Mouse (Mus musculus) neutrophil, adult 83 days (primary cell): Measurements from ENCODE around the gene Sept3. TPM values are rescaled to one million over a fixed set of nuclear protein-coding genes. Genes with fewer than 3 reads are reported as not detected.

Source experiments
- total RNA-seq, 2 experiments: library from RNA; stranded (reverse); gene quantifications; one replicate each; pipeline ENCODE4 v1.2.4; 2023

Sept3 gene
- not detected for total RNA-seq

GRCm38 (mm10) chr15:82274593-82274926 lies at the start of gene Sept3:
TSS of gene Sept3 (plus strand) at chr15:82274893.

GRCm38 (mm10) chr15:82244115-82244804 lies 30.4 kb upstream of the Sept3 start, which contains the start of gene Cenpm:
TSS of gene Cenpm (minus strand) at chr15:82244748.

GRCm38 (mm10) chr15:82252097-82252496 lies 22.6 kb upstream of the Sept3 start, which contains the start of gene 1500009C09Rik:
TSS of gene 1500009C09Rik (plus strand) at chr15:82252397.

GRCm38 (mm10) chr15:82298764-82299561 lies 24.3 kb downstream of the Sept3 start, which contains the start of gene Wbp2nl:
TSS of gene Wbp2nl (plus strand) at chr15:82298954.

GRCm38 (mm10) chr15:82338593-82339112 lies 64.0 kb downstream of the Sept3 start, which contains the start of the genes Naga, Pheta2 and Smdt1:
TSS of gene Naga (minus strand) at chr15:82338925.
TSS of gene Pheta2 (plus strand) at chr15:82338942.
TSS of gene Smdt1 (plus strand) at chr15:82338959.

Other genes starting within 250 kb of the Sept3 start
- 10 to 100 TPM; 22.3 to 23.0 TPM for gene Desi1, start 241.0 kb upstream of the Sept3 start, total RNA-seq
- 10 to 100 TPM; 46.9 to 48.5 TPM for gene Snu13, start 227.3 kb upstream of the Sept3 start, total RNA-seq
- not detected for gene 4930407I10Rik, start 215.7 kb upstream of the Sept3 start, total RNA-seq
- under 1 TPM; 0.11 to 0.18 TPM for gene Mei1, start 204.9 kb upstream of the Sept3 start, total RNA-seq
- 10 to 100 TPM in 1 of 2 experiments, 1 to 10 TPM in 1; 9.4 to 12.5 TPM for gene Ccdc134, start 147.0 kb upstream of the Sept3 start, total RNA-seq
- 10 to 100 TPM; 56.0 to 67.1 TPM for gene Srebf2, start 127.7 kb upstream of the Sept3 start, total RNA-seq
- under 1 TPM in 1 of 2 experiments, not detected in 1; 0.31 TPM for gene Shisa8, start 62.1 kb upstream of the Sept3 start, total RNA-seq
- 1 to 10 TPM; 1.2 to 2.0 TPM for gene Tnfrsf13c, start 50.5 kb upstream of the Sept3 start, total RNA-seq
- 10 to 100 TPM; 11.3 to 21.3 TPM for gene Cenpm, start 30.1 kb upstream of the Sept3 start, total RNA-seq
- not detected for gene 1500009C09Rik, start 22.5 kb upstream of the Sept3 start, total RNA-seq
- gene Wbp2nl, start 24.1 kb downstream of the Sept3 start, total RNA-seq = under 1 TPM in 1 of 2 experiments, not detected in 1; 0.39 TPM
- 100 to 1,000 TPM in 1 of 2 experiments, 10 to 100 TPM in 1; 87.3 to 111 TPM for gene Naga, start 64.0 kb downstream of the Sept3 start, total RNA-seq
- gene Pheta2, start 64.0 kb downstream of the Sept3 start, total RNA-seq = 1 to 10 TPM; 2.8 to 4.0 TPM
- gene Smdt1, start 64.1 kb downstream of the Sept3 start, total RNA-seq = 10 to 100 TPM; 83.6 to 85.6 TPM
- gene Ndufa6, start 79.4 kb downstream of the Sept3 start, total RNA-seq = 10 to 100 TPM; 85.3 to 97.0 TPM
- gene Cyp2d22, start 105.4 kb downstream of the Sept3 start, total RNA-seq = under 1 TPM; 0.73 to 0.88 TPM
- not detected for gene Cyp2d11, start 119.1 kb downstream of the Sept3 start, total RNA-seq
- not detected for gene Cyp2d10, start 132.3 kb downstream of the Sept3 start, total RNA-seq
- not detected for gene Cyp2d9, start 158.5 kb downstream of the Sept3 start, total RNA-seq